Mouse (Mus musculus) liver, adult (tissue): ENCODE measurements at regions not wholly inside any gene's neighbourhood (a gene's known extent, or its start where the extent isn't known, plus 50 kb on each side); places are given as distances from the start of the nearest gene placed in this dataset.
A peak's percentile ranks its signal among the peaks of the same experiment; 100 is the strongest.

Source experiments
- GATA4 ChIP-seq: IDR thresholded peaks from 2 replicates; pipeline ENCODE4 v1.6.1; 2014; ENCODE audit warnings: mild to moderate bottlenecking, low read length; ENCODE audit not compliant: insufficient replicate concordance

DNA sequence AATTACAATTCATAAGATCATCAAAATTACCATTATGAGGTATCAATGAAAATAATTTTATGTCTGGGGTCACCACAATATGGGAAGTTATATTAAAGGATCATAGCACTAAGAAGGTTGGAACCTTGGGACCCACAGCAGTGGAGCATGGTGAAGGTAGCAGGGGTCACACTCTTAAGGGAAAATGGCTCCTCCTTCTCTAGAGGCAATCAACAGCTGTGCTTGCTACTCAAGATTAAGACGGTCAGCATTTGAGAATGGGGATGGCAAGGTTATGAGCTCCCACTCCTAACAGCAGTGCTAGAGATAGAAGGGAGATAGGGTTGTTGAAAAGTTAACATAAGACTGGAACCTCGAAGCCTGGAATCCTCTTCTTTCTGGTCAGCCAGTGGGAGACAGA lies 144.6 kb upstream of the Runx1 start:
- TF ChIP-seq GATA4: no peak

- no peak for TF ChIP-seq GATA4
These were observed 143.1 kb upstream of the Runx1 start for GRCm38 (mm10) chr16:92969036-92969435.

GRCm38 (mm10) chr16:92966069-92966866 lies 140.3 kb upstream of the Runx1 start:
- peak; percentile 11; the same call in 1 of the 2 replicates for TF ChIP-seq GATA4

- TF ChIP-seq GATA4: no peak
These were observed 139.7 kb upstream of the Runx1 start for GRCm38 (mm10) chr16:92965651-92966050.

GRCm38 (mm10) chr16:92963582-92963981 lies 137.6 kb upstream of the Runx1 start:
- TF ChIP-seq GATA4: no peak

DNA sequence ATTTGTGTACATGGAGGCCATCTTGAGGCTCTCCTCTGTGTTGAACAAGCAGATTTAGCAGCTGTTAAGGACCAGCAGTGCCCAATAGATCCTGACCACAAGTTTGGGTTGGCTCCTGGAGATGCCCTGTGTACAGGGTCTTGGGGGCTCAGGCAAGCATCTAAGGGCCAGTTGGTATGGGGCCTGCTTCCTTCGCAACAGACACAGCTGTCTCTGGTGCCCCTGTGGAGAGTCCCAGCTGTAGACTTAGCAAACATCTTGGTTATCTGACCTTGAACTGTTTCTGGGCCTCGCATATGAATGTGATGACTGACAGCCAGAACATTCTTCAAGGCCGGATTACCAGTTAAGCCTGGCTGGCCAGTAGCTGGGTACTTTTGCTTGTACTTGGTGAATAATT lies 135.4 kb upstream of the Runx1 start:
- no peak for TF ChIP-seq GATA4

- TF ChIP-seq GATA4: no peak
These were observed 134.8 kb upstream of the Runx1 start for GRCm38 (mm10) chr16:92960740-92961139.

GRCm38 (mm10) chr16:92958967-92959366 lies 133.0 kb upstream of the Runx1 start:
- no peak for TF ChIP-seq GATA4

GRCm38 (mm10) chr16:92958146-92958545 lies 132.2 kb upstream of the Runx1 start:
- TF ChIP-seq GATA4: no peak

DNA sequence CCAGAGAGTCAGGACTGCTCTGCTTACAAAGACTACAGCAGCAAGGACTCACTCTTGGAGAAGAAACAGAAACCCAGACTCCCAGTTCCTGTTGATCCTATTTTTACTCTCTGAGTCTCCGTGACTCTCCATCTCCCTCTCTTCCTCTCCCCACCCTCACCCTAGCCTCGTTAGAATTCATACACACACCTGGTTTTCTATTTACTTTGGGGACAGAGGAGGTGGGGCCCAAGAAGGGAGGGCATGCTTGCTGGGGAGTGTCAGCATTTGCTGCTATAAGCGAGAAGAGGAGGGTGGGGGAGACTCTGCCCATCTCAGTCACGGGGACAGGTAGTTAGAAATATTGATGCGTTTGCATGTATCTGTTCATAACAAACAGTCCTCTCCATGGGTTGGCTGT lies 129.6 kb upstream of the Runx1 start:
- TF ChIP-seq GATA4: no peak

GRCm38 (mm10) chr16:92955087-92955486 lies 129.1 kb upstream of the Runx1 start:
- TF ChIP-seq GATA4: no peak

GRCm38 (mm10) chr16:92953936-92954654 lies 128.1 kb upstream of the Runx1 start:
- TF ChIP-seq GATA4: no peak

GRCm38 (mm10) chr16:92952336-92953097 lies 126.6 kb upstream of the Runx1 start:
- TF ChIP-seq GATA4: no peak

GRCm38 (mm10) chr16:92951516-92951915 lies 125.6 kb upstream of the Runx1 start:
- no peak for TF ChIP-seq GATA4

DNA sequence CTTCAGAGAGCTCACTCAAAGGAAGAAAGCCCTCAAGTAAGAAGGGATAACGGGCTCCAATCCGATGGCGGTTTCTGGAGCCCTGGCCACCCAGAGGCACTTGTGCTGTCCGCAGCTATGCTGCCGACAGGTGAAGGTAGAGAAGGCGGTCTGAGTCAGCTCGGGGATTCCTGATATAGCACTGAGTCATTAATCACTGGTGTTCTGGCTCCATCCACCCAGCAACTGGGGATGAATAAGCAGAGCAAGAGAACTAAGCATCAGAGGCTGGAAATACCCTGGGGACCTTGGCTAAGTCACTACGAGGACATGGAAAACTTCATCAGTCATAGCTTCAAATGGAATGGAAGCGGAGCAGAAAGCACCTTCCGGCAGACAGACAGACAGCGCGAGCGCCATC lies 122.5 kb upstream of the Runx1 start:
- no peak for TF ChIP-seq GATA4

GRCm38 (mm10) chr16:92946554-92946953 lies 120.6 kb upstream of the Runx1 start:
- TF ChIP-seq GATA4: no peak
